Mouse (Mus musculus) layer of hippocampus, postnatal 36 days (tissue): ENCODE results near the gene Arhgap31. TPM values are rescaled to one million over a fixed set of nuclear protein-coding genes. Genes with fewer than 3 reads are reported as not detected.
A peak's percentile ranks its signal among the peaks of the same experiment; 100 is the strongest.

Source experiments
- DNase-seq, 2 experiments: peaks; one replicate each; pipeline ENCODE4 v3.0.0; 2022
- total RNA-seq, 2 experiments: library from RNA; stranded (reverse); gene quantifications; 2 replicates each; pipeline ENCODE4 v1.2.3; 2021

Arhgap31 gene
- total RNA-seq, 2 experiments from 2014 or later, result 16.7 to 20.1 TPM

DNA sequence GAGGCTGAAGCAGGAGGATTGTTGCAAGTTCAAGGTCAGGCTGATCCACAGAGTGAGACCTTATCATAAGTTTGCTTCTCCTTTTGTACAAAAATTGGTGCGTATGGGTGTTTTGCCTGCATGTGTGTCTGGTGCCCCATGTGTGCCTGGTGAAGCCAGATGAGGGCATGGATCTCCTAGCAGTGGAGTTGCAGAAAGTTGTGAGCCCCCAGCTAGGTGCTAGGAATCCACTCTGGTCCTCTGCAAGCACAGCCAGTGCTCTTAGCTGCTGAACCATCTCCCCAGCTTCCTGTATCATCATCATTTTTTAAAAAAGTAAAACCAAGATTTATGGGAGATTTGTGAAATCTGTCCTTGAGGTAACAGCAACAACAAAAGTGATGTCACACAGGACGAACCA lies 116.4 kb downstream of the Arhgap31 start:
- no peak for DNase-seq

DNA sequence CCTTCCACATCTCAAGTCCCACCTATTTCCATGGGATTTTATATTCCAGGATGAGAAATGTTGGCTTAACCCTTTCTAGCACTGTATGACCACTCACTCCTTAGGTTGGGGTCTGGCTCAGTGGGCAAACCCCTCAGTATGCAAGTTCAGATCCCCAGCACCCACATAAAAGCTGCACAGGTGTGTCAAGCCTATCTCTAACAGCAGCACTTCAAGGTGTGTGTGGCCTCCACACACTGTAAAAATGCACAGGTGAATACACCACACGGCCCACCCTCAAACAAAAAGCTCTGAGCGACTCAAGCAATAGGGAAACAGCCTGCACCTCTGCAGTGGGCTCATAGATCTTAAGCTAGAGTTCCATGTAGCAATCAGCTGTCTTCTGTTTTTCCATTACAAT lies 117.0 kb downstream of the Arhgap31 start:
- no peak for DNase-seq

DNA sequence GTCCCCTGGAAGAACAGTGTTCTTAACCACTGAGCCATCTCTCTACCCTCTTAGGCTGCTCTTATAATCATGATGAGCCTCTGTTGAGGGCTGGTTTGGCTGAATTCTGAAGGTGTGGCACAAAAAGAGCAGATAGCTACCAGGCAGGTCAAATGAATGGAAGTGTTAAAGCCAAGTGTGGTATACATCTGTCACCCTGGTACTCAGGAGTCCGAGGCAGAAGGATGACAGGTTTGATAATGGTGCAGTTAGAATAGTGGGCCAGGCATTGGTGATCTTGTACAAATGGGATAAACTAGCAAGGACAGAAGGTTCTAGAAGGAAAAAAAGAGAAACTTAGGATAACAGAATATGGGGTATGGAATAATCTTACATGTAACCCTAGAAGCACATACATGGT lies 118.6 kb downstream of the Arhgap31 start:
- no peak for DNase-seq

DNA sequence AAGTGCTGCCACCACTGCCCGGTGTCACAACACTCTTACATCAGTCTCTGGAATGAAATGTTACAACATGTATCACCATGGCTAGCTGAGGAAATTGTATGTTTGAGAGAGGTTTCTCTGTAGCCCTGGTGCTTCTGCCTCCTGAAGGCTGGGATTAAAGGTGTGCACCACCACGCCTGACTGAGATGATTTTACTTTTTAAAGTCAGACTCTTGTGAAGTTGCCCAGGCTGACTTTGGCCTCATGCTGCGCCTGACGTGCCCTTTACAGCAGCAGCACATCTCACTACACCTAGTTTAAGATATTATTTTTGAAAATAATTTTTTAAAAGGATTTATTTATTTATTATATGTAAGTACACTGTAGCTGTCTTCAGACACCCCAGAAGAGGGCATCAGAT lies 120.1 kb downstream of the Arhgap31 start:
- DNase-seq, result no peak

DNA sequence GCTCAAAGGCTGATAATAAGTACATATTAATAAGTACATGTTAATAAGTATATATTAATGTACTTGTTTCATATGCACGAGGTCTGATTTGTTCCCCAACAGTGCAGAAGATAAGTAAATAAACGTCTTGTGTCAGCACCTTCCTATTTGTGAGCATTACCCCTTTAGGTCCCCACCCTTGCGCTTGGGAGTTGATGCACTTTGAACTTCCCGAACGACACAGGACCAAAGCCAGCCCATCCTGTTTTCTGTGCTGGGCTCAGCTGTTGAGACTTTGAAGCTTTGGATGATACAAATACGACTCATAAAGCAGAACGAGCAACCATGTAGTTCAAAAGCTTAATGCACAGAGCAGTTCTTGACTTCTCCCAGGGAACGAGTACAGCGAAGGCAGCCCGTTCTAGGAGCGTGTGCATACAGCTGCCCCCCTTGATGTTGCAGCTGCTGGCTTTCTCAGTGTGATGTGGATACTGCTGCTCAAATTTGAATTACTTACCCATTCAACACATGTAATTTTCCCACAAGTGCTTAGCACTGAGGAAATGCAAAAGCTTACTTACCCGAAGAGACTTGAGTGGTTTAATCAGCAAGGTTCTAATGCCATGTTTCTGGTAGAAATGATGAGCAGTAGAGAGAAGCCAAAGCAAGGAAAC lies 120.9 kb downstream of the Arhgap31 start:
- no peak for DNase-seq

DNA sequence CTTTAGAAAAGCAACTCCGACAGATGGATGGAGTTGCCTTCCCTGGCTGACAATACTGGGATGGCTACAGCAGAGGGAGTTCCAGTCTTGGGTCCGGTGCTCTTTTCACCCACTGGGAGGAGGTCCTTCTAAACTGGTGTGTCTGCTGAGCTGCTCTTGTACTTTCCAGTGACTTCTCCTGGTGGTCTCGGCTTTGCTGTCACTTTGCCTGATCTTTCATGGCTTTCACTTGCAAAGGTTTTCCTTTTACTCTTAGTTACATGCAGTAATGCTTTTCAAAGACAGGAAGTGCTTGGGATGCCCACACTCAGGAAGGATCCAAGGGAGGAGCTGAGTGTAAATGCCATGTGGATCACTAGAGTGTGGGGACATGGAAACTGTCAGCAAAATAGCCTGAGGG lies 121.6 kb downstream of the Arhgap31 start:
- DNase-seq, result no peak

DNA sequence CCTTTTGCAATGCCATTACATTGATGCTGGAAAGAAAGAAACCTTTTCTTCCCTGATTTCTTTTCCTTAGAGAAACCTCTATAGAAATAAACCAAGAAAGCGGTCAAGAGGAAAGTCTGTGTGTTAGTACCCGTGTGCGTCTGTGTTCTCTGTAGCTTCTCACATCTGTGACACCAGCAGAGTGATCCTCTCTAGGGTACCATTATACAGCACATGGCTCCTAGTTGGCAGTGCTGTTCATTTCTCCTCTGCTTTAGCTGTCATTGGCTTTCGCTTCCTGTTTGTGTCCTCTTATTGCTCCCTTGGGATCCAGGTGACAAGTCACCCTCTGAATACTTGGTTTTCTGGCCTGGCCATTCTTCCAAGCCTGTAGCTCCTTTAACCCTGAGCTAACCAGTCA lies 125.5 kb downstream of the Arhgap31 start:
- DNase-seq, result no peak

DNA sequence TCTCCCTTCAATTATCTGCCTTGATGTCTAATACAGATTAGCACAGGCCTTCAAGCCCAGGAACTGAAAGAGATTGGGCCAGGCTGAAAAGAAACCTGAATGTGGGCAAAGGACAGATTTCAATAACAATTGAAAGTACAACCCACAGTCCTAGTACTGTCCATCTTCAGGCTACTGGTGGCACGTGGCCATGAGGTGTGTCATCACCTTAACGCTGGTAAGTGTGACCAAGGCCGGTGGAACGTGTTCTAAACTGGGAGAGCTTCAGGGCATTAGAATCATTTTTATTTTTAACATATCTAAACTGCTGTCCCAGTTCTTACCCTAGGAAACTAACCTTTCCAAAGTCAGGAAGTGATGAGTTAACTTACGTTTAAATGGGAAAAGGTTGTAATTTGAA lies 125.9 kb downstream of the Arhgap31 start:
- no peak for DNase-seq

DNA sequence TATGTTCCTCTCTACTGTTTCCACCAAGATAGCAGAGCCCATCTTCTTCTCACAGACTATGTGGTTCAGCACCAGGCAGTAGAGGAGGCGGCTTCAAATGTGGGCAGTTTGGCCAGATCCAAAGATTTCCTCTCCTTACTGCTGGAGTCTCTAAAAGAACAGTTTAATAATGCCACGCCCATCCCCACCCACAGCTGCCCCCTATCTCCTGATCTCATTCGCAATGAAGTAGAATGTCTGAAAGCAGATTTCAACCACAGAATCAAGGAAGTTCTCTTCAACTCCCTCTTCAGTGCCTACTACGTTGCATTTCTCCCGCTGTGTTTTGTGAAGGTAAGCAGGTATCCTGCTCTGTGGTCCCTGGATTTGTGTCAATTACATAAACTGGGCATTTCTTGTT lies 127.9 kb downstream of the Arhgap31 start:
- no peak for DNase-seq

DNA sequence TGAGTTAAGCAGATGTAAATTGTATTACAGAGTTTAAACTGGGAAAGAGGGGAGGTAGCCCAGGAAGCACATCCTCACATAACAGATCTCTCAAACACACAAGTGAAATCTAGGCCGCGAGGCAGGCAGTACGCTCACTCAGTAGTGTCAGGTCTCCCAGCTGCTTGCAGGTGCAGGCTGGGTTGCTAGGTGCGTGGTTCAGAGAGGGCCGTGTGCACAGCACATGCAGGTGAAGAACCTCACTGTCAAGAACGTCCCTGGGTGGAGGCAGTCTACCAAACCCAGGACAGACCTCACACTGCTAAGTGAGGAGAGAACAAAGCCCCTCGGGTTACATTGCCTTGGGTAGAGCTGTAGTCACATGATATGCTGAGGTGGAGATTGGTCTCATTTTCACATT lies 128.3 kb downstream of the Arhgap31 start:
- no peak for DNase-seq

DNA sequence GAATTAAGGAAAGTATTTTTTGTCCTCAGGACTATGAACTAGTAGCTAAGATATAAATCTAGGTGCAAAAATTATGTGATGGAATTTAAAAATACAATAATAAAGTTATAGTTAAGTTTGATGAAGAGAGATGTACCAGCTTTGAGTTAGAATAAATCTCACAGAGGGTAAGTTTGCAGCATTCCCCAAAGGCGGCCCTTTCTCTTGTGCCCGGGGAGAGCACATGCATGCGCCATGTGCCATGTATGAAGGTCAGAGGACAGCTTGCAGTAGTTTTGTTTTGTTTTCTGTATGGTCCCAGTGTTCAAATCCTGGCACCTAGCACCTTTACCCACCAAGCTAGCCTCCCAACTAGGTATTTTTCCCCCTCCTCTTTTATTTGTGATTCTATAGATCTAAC lies 141.6 kb downstream of the Arhgap31 start:
- no peak for DNase-seq

DNA sequence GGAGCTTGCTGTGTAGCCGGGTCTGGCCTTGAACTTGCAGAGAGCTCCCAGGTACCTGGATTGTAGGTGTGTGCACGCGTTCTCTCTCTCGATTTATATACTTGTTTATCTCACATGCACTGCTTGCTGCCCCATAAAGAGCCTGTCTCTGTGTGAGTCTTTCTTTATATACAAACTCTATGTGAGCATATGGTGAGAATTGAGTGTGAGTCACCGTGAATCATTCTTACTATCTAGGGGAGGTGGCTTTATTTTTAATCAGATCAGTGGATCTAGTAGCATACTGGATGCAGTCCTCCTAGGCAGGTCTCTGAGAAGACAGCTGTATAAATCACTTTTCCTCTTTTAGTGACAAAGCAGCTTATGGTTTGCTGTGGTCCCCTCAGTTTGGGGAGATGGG lies 144.9 kb downstream of the Arhgap31 start:
- no peak for DNase-seq

DNA sequence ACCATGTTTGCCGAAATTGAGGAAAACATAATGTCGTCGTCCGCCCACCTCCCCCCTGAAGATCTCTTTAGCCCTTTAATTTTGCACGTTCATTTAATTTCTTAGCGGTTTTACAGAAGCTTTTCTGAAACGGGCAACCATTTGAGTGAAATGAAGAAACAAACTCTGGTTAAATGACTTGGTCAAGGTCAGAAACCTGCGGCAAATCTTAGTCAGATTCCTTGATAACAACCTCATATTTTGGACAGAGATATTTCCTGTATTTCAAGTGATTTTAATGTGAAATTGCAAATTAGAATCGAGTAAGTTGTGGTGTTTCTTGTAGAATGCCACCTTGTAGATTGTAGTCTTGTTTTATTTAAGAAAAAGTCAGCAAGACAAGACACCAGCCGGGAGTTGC lies 149.6 kb downstream of the Arhgap31 start:
- no peak for DNase-seq

DNA sequence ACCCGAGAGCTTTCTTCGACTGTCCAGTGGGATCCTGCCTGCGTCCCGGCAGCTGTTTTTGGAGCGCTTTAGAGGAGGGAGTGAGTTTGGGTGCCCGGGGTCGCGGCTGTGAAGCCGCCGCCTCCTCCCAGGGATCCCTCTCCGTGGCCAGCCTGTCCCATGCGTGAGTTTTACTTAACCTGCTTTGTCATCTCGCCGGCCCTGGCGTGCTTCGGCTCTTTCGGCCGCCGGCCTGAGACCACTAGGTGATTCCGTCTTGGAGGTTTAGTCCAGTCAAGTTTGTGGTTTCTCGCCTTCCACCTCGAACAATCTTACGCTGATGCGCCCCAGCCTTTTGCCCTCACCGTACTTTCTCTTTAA lies 150.1 kb downstream of the Arhgap31 start:
- no peak for DNase-seq

DNA sequence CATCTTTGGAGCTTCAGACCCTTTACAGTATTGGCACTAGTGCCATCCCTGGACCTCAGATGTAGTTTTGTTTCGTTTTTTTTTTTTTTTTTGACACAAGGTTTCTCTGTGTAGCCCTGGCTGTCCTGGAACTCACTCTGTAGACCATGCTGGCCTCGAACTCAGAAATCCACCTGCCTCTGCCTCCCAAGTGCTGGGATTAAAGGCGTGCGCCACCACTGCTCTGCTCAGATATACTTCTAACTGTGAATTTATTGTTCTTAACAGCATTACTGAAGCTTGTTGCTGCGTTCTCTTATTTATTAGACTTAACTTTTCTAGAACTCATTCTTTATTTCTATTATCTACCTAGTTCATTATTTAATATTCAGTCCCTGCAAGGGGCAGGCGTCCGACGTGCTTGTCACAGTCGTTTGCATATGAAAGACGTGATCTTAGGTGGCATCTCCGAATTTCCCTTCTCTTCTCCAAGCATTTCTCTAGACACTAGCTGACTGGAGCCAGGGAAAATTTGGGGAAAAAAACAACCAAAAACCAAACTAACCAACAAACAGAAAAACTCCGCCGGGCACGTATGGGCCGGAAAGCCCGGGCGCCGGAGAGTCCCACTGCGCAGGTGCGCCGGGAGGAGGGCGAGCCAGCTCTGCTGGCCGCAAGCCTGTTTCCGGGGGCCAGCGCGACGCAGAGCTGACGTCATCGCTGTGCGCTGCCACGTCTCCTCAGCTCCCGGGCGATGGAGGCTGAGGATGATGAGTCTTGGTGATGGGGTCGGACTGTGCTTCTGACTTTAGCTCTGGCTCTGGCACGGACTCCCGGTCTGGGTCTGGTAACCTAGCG lies 150.7 kb downstream of the Arhgap31 start:
- DNase-seq, result peak; percentile 95 to 97

DNA sequence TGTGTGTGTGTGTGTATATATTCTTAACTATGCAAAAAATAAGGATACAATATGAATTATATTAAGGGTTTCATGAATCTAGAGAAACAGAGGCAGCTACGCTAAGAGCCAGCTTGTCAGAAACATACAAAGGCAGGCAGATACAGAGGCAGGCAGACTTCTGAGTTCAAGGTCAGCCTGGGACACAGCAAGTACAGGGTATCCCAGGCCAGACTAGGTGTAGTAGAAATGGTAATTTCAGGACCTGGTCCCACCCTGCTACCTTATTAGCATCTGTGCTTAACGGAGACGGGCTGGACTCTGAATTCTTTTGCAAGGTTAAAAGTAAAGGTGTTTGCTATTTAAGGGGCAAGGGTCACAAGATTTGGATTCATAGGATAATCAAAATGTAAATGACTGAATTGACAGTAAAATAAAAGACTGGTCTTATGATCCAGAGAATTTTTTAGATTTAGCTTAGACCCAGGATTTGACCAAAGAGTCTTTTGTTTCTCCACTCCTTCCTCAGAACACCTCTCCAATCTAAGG lies 154.8 kb downstream of the Arhgap31 start, which contains the start of gene Tmem39a:
Gene Tmem39a, plus strand, starts transcription at position 478 of the 528 bp plus-strand sequence.
- no peak for DNase-seq

DNA sequence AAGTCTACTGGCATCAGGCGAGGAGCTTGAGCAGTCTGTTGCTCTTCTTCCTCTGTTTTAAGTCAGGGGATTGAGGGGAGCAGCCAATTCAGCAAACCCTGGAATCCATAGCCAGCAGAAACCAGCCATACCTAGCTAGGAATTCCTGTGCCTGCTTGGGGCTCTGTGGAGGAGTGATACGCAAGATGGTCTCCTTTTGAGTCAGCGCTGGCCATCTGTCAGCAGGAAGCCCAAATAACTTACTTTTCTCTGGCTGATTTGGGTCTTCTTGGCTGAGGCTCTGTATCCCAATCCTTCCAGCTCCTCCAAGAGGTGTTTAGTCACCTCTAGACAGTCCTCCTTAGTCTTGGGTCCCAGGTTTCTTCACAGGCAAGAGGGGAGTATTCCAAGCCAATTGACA lies 157.1 kb downstream of the Arhgap31 start:
- peak in 1 of 2 experiments; percentile 22 for DNase-seq

DNA sequence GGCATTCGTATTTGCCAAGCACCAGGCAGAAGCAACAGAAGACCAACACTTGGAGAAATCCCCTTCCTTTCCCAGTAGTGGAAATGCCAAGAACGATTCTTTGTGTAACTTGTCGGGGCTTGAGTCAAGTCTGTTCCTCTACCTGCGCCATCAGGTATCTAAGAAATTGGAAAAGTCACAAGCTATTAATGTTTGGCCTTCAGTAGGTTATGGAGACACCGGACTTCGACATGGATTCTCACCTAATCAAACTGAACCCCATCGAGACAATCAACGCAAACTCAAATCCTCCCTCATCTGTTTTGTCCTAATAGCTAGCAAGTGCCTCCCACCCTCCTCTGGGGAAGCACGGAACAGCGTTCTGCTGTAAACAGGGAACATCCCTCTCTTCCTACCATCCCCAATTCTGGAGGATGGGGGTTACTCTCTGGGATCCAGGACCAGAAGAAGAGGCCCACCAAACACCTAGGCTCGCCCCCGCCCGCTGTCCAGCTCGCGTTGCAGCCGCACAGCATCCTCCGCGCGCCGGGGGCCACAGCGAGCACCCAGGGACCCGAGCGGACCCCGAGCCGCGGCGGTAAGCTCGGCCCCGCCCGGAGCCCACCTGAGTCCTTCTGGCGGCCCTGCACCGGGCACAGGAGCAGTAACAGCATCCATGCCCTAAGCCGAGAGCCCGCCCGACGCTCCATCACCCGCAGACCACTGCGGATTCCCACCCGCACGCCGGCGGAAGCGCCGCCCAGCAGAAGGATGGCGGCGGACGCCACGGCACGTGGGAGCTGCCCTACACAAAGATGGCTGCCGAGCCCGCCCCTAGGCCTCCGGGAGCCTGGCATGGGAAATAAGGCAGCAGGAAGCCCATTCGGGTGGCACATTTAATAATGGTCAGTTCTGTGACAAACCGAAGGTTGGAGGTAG lies 163.3 kb downstream of the Arhgap31 start, which contains the start of gene Poglut1:
Gene Poglut1, minus strand, starts transcription at position 780 of the 918 bp plus-strand sequence.
- DNase-seq, result peak; percentile 81 to 84
